Mouse (Mus musculus): Measurements from ENCODE around the gene Ccdc14.
"Not testable (repeated sequence)": the region's sequence is repeated elsewhere in the genome, so short reads cannot be mapped to it uniquely, and the experiment has no call there.

Gene Ccdc14

DNA sequence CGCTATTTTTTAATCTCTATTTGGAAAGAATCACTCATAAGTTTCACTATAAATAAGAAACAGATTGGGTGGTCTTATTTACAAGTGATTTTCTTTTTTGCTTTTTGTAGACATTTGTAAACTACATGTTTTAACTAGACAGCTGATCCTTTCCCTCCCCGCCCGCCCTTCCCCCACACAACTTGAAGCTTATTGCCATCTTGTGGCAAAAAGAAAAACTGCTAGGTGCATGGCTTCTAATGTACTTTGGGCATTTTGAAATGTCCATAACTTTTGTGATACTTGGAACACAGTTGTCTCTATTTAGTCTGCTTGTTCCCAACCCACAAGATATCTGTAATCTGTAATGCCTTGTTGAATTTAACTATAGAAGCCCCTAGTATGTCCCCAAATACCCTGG lies 21.1 kb downstream of the Ccdc14 start:
- in situ Hi-C loops (cut with MboI, MseI), result no loop called here

DNA sequence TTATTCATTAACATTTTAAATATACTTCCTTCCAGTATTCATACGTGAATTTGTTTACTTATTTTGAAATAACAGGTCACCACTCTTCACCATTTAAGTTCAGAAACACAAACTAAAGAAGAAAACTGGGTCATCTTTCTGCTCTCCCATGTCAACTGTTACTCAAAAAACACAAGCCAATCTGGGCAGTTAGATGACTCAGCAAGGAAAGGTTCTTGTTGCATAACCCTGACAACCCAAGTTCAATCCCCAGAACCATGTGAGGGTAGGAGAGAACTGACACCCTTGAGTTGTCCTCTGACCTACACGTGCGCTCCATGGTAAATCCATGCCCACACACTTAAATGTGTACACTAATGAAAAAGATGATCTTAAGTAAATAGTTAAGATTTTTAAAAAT lies 34.7 kb downstream of the Ccdc14 start:
- in situ Hi-C loops (cut with MboI, MseI), result no loop called here

DNA sequence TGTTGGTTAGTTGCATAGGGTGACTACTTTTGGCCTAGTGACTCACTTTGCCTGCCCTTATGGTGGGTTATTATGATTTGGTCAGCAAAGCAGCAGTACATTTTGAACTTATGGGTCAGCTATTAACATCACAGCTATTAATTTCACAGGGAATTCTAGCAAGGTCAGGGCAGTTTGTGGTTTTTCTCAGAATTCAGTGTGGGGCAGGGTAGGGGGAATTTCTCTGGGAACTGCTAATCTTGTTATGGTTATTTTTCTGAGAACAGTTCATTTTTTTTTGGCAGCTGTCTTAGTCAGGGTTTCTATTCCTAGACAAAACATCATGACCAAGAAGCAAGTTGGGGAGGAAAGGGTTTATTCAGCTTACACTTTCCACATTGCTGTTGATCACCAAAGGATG lies 38.2 kb downstream of the Ccdc14 start:
- in situ Hi-C loops (cut with MboI, MseI), result not testable (repeated sequence)

DNA sequence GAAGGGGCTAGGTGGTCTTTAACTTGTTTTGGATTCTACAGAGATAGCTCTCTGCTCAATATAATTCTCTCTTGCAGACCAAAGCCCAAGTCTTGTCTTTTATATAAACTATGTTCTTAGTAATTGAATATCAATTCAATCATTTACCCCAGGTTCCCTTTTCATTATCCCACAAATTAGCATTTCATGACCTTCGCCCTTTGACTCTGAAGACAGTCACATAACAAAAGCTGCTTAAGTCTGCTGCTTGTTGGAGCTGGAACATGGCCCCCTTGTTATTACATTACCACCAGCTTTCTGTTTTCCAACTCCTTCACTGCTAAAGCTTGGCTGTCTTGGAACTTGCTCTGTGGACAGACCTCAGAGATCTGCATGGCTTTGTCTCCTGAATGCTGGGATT lies 39.0 kb downstream of the Ccdc14 start:
- in situ Hi-C loops (cut with MboI, MseI), result no loop called here

DNA sequence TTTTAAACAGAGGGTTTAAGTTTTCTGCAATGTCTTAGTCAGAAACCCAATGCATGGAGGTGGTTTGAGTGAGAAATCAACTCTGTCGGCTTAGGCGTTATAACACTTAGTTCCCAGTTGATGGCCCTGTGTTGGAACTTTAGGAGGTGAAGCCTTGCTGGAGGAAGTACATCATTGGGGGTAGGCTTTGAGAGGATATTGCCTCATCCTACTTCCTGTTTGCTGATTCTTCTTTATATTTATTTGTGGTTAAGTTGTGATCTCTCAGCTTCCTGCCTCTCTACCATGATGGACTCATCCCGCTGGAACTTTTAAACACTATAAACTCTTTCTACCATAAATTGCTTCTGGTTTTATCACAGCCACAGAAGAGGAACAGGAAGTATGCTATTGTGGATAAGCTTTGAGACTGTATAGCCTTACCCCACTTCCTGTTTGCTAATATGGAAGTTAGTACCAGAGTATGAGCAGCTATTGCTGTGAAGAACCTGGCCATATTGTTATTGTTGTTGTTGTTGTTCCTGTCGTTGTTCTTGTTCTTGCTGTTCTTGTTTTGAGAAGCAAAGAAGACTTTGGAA lies 48.3 kb downstream of the Ccdc14 start:
- in situ Hi-C loops (cut with MboI, MseI), result no loop called here

DNA sequence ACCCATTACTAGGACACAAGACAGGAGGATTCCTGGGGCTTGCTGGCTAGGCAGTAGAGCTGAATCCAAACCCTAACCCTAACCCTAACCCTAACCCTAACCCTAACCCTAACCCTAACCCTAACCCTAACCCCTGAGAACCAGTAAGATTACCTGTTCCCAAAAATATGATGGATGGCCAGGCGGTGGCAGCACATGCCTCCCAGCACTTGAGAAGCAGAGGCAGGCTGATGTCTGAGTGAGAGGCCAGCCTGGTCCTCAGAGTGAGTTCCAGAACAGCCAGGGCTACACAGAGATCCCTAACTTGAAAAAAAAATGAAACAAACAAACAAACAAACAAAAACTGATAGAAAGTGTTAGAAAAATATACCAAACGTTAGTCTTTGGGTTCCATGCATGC lies 52.5 kb downstream of the Ccdc14 start:
- in situ Hi-C loops (cut with MboI, MseI), result no loop called here

DNA sequence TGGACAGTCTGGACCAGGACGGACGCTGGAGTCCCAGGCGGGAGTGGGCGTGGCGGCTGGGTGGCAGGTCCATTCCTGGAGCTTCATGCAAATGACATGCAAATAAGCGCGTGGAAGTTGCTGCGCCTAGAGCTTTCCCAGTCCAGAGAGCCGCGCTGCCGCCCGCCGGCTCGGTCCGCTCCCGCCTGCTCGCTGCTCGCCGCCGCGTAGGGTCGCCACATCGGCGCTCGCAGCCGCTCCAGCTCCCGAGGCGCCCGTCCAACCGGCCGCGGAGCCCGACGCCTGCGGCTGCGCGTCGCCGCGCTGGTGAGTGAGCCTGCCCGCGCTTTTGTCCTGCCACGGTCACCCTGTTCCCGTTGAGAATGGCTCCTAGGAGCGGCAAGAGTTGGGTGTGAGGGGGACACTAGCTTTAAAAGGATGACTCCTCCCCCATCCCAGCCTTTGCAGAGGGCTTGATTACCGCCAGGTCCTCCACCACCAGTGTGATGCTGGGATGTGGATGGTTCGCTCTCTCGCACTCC lies 54.7 kb downstream of the Ccdc14 start, which contains the start of gene Mylk:
Gene Mylk, plus strand, starts transcription at position 146 of the 521 bp plus-strand sequence.
- in situ Hi-C loops (cut with MboI, MseI), result no loop called here

DNA sequence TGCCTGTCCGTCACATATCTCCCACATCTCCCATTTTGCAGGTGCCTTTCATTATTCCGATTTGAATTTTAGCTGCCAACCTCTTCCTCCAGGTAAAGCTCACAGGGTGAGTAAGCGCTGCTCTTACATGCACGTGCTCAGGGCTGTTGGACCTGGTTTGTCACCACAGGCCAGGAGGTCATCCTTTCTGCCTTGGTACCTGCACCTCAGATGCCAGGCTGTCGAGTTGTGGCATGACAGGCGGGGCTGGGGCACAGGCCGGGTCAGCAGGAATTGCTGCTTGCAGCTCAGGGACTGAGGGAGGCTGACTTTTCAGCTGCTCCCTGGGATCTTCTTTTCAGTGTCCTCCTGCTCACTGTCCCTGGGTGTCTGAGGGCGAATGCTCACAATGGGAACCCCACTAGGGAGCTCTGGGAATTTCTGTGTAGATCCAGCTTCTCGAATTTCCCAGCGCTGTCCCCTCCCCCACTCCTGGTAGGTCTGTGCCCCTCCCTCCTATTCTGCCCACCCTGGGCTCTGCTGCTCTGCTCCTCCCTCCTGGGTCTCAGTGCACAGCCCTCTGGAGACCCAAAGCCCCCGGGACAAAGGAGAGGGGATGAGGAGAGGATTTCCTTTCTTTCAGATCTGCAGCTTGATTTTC lies 57.8 kb downstream of the Ccdc14 start:
- in situ Hi-C loops (cut with MboI, MseI), result no loop called here

DNA sequence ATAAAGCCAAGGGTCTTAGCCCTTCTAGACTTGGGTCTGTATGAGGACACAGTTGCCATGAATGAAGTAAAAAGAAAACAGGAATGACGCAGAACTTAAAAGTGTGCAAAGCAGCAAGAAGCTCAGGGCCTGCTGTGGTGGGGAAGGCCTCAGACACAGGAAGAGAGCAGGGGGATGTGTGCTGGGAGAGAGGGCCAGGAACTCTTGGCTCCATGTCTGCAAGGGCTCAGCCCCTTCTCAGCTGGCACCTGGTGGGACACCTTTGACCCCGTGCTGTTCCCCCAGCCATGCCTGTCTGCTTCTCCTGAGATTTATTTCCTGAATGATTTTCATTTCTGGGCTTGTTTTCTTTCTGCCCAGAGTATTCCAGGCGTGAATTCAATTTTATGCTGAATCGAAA lies 59.1 kb downstream of the Ccdc14 start:
- in situ Hi-C loops (cut with MboI, MseI), result no loop called here

DNA sequence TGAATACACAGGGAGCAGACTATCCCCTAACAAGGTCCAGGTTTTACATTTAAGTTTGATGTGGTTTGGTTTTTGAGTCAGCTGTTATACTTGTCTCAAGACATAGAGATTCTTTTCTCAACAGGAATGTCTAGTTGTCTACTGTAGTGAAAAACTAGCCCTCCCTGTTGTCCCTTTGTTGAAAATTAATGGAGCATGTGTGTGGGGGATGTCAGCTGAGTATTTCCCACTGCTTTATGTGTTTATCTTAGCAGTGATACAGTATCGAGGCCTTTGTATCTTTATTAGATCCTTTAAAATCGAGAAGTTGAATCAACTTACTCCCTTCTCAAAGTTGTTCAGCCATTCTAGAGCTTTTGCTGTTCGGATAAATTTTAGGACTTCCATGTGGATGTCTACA lies 61.6 kb downstream of the Ccdc14 start:
- in situ Hi-C loops (cut with MboI, MseI), result no loop called here

DNA sequence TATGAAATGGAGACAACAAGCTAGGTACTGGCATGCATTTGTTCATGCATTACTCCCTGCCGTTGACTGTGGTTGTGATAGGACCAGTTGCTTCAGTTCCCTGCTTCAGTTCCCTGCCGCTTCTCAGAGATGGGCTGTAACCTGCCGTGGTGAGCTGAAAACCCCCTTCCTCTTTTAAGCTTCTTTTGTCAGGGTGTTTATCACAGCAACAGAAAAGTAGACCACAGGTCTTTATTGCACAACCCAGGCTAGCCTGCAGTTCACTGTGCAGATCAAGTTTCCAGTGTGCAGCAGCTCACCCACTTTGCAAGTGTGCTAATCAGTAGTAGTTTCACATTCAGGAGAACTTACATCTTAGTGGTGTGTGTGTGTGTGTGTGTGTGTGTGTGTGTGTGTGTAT lies 62.6 kb downstream of the Ccdc14 start:
- in situ Hi-C loops (cut with MboI, MseI), result no loop called here

DNA sequence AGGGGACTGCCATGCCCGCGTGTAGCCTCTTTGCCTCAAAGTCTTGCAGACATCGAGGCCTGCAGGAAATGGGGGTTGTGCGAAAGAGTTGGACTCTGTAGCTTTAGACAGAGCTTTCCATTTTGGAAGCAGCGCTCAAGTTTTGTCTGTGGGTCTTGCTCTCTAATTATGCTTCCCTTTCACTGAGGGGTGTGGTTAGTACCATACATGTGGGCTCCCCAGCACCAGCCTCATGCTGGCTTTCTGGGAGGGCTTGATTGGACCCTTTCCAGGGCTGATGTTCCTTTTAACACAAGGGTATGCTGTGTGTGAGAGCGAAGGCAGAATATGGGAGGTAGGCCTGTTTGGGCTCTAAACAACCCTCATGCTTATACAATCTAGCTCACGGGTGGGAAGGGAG lies 66.6 kb downstream of the Ccdc14 start:
- in situ Hi-C loops (cut with MboI, MseI), result no loop called here

DNA sequence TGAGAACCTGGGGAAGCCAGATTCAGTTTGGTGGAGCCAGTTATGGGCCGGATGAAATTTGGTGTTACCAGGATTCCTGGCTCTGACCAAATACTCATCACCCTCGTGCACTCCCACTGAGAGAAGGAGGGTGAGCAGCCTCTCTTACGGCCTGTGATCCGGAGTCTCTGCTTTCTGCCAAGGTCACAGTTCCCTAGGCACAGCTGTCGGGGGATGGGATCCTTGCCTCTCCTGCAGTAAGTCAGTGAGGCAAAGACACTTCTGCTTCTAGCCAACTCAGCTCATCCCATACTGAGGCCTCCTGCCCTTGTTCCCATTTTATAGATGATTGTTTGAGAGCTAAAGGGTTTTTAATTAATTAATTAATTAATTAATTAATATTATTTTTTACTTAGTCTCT lies 67.8 kb downstream of the Ccdc14 start:
- in situ Hi-C loops (cut with MboI, MseI), result no loop called here

DNA sequence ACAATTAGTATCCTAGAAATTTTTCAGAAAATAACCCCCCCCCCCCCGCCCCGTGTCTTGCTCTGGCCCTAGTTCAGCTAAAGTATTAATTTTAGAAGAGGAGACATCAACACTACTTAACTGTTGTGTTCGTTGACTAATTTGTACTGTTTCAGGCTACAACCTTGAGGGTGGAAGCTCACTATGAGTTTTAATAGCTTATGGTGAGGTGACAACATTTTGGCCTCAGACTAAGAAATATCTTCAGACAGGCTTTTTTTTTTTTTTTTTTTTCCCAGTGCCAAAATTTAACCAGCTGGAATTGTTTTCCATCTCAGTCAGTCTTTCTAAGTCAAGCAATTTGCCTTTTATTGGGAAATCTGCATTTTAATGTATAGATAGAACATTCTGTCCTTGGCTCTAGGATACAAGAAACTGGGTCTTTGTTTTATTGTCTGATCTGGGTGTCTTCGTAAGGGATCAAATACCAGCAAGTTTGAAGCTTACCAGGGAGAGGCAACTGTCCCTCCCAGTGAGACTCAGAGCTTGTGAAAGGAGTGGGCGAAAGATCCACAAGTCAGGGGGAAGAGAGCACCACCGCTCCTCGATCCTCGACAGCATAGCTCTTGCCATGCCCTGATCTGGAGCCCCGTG lies 73.7 kb downstream of the Ccdc14 start:
- in situ Hi-C loops (cut with MboI, MseI), result no loop called here

DNA sequence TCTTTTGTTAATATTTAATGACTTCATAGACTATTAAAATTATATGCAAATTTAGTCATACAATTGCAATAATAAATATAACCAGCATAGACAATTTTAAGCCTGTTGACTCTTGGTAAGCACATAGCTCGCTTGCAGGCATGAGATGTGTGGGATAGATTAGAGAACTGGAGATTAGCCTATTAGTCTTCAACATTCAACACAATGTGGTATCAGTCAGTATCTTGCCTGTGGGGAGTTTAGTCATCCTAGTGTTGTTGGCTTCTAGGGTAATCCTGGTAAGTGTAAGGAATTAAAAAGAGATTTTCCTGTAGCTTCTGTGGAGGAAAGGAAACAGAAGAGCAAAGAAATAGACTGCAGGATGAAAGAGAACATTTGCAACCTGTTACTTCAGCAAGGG lies 75.2 kb downstream of the Ccdc14 start:
- in situ Hi-C loops (cut with MboI, MseI), result no loop called here

DNA sequence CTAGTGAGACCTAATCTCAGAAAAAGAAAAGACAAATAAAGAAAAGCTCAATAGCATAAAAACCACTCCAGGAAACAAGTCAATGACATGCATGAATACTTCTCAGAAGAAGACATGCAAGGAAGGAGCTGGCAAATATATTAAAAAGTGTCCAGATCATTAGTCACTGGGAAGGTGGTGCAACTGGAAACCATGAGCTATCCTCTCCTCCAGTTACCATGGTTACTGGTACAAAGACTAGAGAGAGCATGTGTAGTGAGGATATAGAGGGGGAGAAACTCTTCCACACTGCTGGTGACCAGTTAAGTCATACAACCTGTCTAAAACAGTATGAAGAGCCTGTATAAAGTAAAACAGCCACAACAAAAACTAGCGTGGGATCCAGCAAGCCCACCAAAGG lies 75.8 kb downstream of the Ccdc14 start:
- in situ Hi-C loops (cut with MboI, MseI), result no loop called here

DNA sequence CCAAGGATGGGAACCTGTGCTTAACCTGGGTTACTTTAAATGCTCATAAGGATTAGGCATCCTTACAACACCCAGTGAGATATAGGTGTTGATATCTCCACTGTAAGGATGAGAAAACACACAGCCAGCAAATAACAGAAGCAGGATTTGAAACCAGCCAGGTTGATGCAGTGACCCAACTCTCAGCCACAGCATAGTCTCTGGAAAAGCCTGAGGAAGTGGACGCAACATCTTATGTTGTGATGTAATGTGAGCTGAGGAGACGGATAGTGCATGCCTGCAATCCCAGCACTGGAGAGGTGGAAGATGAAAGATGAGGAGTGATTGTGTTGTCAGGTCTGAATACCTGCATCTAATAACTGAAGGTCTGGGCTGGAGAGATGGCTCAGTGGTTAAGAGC lies 77.0 kb downstream of the Ccdc14 start:
- in situ Hi-C loops (cut with MboI, MseI), result no loop called here

DNA sequence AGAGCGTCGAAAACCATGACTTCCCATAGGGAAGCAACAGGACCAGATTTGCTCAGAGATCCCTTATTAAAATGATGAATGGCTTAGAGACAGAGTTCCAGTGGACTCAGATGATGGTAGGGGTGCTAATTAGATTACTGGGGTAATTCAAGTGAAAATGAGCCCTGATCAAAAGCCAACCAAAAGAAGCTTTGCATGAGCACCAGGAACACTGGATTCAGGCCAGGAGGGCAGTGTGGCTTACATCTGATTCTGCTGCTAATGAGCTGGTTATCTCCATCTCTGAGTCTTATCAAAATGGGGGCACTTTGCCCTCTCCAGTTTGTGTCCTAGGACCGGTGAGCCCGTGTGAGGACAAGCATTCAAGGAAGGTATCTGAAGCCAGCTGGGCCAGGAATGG lies 78.0 kb downstream of the Ccdc14 start:
- in situ Hi-C loops (cut with MboI, MseI), result no loop called here

DNA sequence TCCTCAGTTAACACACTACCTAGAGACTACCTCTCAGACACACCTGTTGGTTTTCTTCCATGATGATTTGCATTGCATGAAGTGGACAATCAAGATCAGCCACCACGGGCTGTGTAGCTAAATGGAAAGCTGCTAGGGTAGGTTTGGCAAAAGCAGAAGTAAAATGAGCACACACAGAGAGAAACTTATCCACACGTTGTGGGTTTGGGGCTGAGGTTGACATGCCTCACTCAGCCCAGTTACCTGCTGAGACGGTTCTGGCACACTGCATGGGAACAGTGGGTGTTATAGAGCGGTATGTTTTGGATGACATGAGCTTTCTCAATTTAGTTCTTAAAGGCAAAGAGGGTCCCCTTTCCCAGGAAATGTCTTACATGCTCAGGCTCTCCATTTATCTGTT lies 79.7 kb downstream of the Ccdc14 start:
- in situ Hi-C loops (cut with MboI, MseI), result no loop called here

DNA sequence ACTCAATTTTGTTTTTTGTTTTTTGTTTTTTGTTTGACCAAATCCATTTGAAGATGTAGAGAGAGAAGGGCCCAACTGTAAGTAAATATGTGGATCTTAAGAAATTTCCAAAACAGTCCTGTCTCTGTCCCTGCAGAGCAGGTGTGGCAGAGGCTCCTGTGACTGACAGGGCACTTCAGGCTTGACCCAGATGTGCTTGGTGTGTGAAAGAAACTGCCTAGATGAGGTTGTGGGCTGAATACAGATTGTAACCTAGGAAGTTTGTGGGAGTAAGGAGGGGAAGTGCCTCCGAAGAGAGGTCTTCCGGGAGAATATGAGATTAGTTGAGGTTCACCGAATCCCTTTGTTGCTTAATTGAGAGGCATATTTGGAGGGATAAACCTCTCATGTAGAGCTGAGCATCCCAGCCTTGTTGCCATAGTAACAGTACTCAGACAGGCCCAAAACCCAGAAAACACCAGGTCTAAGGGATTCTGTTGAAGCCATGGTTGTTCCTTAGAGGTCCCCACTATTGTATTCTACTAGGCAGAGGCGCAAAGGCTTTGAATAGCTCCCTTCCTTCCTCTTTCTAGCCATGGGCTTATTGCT lies 82.1 kb downstream of the Ccdc14 start:
- in situ Hi-C loops (cut with MboI, MseI), result no loop called here
